Mouse (Mus musculus): ENCODE measurements around the gene Fxn.

The Fxn gene

DNA sequence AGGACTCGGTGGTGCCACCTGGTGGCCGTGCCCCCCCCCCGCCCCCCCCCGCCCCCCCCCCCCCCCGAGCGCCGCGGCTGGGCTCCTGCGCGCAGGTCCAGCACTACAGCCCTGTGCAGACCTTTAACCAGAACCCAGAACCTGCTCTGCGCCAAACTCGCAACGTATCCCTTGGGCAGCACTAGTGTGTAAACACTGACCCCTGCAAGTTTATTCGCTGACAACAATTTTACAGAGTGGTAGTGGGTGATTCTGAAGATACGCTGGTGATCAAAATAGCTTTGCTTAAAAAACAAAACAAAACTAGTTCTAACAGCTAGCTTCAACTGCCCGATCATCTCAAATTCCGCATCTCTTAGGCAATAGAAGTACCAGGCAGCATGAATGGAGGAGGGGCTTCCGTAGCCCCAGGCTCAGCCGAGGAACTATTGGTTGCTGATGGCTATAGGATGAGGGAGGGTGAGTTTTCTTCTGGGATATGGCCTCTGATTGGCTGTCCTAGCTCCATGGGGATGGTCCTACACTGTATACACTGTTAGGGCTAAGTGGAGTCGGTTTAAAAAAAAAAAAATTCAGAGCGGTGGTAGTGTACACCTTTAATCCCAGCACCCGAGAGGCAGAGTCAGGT lies at the start of gene Fxn:
Gene Fxn, minus strand, starts transcription at position 5 of the 628 bp plus-strand sequence.
- DNase-seq (ENCODE audit: low spot score in 2 of 2): no peak

DNA sequence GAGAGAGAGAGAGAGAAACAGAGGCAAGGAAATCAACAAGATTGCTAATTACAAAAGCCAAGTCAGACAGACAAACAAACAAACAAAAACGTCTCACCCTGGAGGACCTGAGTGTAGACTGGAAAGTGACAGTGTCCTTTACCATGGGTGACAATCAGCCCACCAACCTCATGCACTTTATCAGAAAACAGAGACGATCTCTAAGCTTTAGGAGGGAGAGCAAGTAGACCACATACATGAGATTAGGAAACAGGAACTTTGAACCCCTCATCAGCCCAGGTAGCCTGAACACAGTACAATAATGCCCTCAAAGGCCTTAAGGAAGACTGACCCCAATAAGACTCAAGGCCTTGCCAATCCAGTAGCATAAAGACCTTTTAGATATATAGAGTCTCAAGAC lies 47.5 kb upstream of the Fxn start:
- DNase-seq (ENCODE audit: low spot score in 2 of 2): no peak

DNA sequence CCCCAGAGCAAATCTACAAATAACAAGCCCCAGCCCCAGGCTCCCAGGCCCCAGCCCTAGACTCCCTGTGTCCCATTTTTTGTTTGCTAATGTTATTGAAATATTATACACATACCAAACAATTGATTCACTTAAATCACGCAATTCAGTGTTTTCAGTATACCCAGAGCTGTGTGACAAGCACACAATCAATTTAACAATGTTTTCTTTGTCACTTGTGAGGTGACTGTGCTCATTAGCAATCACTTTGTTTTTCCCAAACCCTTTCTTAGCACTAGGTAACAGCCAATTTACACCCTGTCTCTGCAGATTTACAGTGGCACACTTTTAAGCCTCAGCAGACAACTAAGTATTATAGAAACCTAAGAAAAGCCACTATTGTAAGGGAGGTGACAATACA lies 46.6 kb upstream of the Fxn start:
- DNase-seq (ENCODE audit: low spot score in 2 of 2): no peak

DNA sequence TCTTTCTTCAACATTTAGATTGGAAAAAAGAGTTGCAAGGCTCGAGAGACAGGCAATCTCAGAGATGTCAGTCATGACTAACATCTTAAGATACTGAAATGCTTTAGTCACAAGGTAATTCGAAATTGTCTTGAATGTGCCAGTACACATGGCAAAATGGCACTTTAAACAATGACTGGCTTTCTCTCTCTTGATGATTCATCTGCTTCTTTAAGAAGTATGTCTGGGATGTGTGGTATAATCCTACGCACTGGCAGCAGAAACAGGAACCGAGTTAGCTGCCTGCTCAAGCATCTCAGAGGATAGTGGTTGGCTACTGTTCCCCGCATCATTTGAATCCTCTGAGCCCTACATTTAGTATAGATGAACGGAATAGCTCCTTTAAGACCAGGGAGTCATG lies 45.3 kb upstream of the Fxn start:
- no peak for DNase-seq (ENCODE audit: low spot score in 2 of 2)

DNA sequence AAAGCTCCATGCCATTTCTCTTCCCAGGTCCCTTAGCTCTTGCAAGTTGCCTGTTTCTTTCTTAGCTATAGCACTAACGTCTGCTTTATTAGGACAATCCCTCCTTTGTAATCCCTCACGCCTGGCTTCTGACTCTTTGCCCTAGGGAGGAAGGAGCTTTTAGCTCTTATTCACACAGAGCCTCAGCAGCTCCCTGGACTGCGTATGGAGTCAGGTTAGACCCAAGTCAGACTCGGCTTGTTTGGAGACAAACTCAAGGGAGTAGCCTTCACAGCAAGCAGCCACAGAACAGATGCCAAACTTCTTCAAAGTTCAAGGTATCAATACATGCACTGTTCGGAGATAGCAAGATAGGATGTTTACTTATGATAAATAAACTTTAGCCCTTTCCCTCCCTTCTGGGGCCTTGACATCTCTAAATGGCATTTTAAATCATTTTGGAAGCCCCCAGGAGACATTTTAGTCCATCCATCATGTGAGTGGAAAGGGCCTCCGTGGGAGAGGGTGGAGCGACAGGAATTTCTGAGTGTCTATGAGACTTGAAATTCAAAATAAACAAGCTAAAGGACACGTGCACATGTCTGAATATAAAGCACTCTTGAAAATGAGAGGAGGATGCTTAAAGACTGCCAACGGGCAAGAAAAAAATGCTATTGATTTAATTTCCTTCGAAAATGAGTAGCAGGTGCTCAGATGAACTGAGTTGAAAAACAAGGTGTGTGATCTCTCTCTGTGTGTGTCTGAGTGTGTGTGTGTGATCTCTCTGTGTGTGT lies 43.6 kb upstream of the Fxn start:
- DNase-seq (ENCODE audit: low spot score in 2 of 2): no peak

DNA sequence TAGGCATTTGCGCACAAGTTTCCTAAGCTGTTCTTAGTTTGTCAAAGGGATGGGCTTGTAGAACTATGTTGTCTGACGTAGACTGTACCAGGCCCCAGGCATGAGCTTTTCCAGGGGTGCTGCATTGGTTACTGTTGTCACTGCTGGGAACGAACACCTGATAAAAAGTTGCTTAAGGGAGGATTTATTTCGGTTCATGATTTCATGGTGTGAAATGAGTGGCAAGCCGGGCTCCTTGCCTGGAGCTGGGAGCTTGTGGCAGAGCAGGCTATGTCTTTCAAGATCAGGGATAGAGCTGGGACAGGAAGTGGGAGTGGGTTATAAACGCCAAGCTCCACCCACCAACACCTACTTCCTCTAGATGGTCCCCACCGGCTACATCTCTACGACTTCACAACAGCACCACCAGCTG lies 41.5 kb upstream of the Fxn start:
- DNase-seq (ENCODE audit: low spot score in 2 of 2): no peak

DNA sequence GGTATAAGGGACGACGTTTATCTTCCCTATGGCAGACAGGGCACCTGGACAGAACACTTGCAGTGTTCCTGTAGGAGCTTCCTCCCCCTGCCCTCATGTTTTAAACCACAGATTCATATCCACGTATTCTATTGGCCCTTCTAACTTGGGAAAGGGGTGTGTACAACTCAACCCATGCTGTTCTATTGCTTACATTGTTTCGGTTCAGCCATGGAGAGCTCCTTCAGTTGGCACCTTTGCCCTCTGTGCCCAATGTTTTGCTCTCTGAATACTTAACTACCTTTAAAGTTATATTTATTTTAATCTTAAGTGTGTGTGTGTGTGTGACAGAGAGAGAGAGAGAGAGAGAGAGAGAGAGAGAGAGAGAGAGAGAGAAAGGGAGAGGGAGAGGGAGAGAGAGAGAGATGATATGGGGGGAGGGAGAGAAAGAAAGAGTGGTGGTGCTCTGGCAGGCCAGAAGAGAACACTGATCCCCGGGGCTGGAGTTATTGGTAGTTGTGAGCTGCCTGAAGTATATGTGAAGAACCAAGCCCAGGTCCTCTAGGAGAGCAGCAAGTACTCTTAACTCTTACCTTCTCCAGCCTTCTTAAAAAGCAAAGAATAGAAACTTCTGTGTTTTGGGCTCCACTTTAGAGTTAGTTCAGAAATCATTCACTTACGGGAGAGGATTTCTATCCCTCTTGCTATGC lies 41.0 kb upstream of the Fxn start:
- DNase-seq (ENCODE audit: low spot score in 2 of 2): no peak

DNA sequence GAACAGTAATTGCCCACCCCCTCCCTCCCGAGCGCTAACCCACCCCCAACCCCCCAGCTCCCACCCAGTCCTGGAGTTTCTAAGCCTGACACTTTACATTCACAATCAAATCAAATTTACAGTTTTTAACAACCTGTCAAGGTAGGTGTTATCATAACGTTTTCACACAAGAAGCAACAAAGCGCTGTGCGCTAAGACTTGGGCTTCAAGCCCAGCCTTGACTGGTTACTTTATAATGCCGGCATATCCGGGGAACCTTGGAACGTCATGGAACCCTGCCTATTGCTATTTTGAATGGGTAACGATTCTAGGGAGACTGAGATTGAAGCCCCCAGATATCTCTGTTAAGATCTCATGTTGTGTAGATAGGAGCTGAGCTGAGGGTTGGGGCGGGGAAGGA lies 37.8 kb upstream of the Fxn start:
- no peak for DNase-seq (ENCODE audit: low spot score in 2 of 2)

DNA sequence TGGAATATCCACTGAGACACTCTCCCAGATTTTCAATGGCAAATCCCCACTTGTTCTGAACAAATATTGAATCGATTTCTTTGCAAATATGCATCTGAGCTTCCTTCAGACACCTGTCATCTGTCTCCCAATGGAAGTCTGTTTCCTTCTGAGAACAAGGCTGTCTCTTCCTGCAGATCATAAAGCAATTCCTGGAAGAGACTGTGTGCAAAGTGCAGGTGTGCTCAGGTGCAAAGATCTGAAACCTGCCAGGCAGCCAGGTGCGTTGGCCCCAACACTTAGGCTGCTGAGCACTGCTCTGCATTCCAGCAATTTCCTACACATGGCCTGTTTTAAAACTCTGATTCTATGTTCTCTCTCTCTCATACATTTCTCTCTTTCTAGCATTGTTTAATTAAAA lies 37.3 kb upstream of the Fxn start:
- DNase-seq (ENCODE audit: low spot score in 2 of 2): no peak

DNA sequence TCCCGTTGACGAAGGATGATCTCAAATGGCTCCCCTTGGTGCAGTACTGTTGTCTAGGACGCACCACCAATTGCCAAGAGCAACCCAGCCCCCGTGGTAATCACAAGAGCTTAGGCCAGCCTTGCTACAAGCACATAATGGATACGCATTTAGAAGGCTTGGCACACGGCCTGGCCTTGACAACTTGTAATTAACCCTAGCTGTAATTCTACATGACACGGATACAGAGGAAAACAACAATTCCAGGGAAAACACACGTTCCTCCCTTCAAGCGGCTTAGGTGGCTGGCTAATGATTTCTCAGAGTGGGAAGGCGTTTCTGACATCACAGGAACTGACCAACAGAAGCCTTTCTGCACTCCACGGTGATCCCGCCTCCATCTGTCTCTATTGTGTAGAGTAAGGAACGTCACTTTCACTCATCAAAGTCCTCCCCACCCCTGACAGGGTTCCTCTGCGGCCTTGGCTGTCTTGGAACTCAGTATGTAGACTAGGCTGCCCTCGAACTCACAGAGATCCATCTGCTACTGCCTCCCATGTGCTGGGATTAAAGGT lies 36.7 kb upstream of the Fxn start:
- DNase-seq (ENCODE audit: low spot score in 2 of 2): peak; percentile 43 to 52

DNA sequence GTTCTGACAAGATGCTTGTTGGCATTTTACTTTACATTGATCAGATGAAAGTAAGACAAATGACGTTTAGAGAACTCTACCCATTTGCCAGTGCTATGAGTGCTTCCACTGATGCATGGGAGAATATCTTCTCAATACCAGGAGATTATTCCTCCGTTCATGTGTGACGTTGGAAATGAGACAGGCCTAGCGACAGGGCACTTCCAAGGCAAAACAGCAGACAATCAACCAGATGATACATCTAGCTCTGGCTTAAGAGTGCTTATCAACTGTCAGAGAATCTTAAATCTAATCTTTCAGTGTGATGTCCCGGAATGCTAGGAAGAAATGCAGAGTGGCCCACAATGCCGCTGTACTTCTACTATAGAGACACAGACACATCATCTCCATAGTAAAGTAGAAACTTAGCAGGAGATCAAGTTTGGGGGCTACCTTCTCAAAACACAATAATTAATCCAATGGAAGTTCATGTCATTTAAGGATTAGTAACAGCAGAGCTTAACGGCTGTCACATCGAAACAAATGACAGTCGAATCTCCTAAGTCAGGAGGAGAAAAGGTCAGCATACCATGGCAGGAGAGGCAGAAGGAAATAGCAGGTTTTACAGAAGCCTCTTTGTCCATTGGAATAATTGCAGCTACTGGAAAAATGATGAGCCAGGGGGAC lies 35.8 kb upstream of the Fxn start:
- no peak for DNase-seq (ENCODE audit: low spot score in 2 of 2)

DNA sequence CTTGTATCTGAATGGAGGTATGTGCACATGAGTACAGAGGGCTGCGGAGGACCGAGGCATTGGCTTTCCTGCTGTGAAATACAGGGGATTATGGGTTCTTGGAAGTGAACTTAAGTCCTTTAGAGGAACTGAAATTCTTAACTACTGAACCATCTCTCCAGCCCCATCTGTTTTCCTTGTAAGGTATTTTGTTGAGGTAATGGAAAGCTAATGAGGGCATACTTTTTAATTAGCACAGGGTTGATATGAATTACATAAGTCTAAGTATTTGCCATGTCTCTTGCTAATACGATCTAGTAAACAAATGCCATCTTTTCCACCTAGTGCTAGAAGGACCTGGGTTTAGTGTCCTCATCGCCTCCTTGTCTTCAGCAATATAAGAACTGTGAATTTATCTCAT lies 34.8 kb upstream of the Fxn start:
- DNase-seq (ENCODE audit: low spot score in 2 of 2): no peak

DNA sequence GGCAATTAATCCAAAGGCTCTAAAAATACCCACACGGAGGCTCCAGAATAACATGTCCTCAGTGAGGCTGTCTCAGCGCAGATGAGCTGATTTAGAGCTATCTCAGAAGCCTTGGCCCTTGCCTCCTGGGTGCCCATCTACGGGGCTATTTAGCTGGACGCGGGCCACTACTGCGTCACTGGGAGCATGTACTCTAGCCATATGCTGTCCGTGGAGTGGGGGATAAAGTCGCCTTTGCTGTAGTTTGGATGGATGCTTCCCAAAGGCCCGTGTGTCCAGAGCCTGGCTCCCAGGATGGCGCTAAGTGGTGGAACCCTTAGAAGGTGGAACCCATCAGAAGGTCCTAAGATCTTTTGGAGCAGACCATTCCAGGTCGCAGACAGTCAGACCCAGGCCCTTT lies 34.3 kb upstream of the Fxn start:
- DNase-seq (ENCODE audit: low spot score in 2 of 2): no peak

DNA sequence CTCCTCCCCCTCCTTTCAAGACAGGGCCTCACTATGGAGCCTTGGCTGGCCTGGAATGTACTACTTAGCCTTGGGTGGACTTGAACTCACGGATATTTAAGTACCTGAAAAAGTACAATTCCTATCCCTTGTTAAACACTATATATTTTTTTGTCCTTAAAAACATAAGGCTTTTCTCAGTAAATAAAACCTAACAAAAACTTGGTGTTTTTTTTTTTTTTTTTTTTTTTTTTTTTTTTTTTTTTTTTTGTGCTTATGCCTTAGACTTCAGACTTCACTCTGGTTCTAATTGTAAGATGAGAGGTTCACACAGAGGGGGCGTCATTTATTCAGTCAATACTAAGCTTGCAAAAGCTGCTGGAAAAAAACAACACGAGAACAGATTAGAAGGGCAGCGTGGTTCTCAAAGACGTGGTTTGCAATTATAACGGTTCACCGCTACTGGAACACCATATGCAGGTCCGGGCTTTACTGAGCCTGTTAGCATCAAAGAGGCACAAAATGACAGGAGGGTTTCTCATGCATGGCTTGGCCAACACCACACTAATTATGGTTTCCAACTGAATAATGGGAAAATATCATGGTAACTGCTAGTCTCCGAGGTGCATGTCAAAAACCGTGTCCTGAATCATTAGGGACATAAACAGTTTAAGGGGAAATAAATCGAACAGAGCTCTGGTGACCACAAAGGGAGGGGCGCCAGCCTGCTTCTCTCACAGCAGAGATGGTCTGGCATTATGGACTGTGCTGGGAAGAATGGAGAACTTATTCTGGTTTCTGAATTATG lies 32.3 kb upstream of the Fxn start:
- DNase-seq (ENCODE audit: low spot score in 2 of 2): no peak

DNA sequence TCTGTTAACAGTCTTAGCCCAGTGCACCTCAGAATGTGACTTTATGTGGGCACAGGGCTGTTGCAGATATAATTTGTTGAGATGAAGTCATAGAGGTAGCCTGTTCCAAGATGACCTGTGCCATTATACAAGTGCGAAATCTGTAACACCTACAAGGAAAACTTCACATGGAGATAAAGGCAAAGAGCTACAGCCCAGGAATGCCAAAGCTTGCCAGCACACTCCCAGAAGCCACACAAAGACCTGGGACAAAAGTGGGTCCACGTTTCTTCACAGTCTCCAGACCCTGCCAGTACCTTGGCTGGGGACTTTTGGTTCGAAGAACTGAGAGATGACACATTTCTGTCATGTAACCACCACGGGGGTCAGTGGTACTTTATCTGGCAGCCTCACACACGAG lies 31.6 kb upstream of the Fxn start:
- DNase-seq (ENCODE audit: low spot score in 2 of 2): no peak

DNA sequence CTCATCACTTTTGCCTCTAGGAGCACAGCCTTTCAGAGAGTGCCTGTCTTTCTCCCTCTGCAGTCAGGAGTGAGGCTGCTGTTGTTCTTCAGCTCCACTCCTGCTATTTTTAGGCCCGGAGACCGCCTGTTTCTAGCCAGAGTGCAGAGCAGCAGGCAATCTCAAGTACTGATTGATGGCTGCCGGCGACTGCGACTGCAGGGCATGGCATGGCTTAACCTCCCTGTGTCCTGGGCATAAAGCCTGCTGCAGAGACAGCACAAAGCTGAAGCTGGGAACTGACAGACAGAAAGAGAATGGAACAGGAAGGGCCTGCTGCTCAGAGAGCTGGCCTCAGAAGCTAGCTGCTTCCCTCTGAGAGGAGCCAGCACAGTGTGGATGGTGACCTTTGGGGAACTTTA lies 27.9 kb upstream of the Fxn start:
- DNase-seq (ENCODE audit: low spot score in 2 of 2): peak in 1 of 2 experiments; percentile 27

DNA sequence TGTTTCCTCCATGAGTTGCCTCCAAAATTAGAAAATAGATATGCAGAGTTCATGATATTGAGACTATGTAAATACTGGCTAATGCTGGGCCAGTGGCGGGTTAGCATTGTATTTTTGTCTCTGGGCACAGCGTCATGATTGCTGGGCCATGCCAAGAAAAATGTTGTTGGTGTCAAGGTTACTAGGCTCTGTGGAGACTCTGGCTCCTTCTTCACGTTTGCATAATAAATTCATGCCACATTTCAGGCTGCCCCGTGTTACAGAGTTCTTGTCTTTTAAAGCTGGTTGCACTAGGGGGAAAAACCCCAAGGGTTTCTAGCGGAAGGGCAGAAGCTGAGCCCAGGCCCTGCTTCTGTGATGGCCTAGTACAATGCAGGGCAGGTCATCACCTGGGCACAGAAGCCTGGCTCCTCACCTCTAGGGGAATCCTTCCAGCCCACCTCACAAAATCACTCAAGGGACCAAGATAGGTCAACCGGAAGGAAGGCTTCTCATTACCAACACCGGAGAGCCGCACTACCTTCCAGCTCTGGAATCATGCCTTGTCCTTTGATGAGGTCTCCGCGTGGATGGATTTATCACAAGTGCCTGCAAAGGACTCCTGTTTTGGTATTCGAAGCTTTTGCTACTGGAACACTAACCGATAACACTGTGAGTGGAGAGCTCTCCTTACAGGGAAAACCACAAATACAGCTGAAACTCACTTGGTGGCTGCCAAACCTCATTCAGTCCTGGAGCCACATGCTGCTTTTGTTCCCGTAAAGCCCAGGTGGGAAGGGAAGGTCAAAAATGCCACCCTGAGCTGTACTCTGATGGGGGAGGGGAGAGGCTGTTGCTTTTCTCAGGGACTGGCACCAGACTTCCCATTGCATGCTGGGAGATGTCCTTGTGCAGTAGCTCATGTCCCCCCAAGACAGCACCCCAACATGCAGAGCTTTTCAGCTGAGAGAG lies 27.1 kb upstream of the Fxn start:
- no peak for DNase-seq (ENCODE audit: low spot score in 2 of 2)

DNA sequence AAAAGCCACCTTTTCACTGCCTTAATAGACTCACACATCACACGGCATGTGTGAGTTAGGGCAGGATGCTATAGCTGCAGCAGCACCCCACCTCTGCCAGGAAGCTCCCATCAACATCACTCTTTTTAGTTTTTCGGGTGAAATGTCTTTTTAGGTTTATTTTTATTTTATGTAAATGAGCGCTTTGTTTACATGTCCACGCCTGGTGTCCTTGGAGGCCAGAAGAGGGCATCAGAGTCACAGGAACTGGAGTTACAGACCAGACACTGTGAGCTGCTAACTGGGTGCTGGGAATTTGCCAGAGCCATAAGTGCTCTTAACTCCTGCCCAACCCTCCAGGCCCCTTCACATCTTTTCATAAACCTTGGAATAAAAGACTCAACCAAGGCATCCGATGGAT lies 25.9 kb upstream of the Fxn start:
- no peak for DNase-seq (ENCODE audit: low spot score in 2 of 2)

DNA sequence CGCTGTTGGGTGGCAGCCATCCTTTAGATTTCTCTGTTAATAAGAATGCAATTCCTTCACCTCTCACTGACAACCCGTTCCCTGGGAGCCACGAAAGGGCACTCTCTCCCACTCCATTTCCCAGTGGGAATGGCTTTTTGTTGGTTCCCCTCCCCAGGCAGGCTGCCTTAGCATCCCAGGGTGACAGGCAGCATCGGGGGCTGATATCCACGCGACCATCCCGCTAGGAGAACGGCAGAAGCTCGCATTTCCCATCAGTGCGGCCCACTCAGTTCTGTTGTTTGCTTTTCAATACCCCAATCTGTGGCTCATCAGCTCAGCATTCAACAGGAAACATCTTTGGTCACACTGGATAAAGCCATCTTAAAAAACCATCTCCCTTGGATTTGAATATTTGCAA lies 21.8 kb upstream of the Fxn start:
- no peak for DNase-seq (ENCODE audit: low spot score in 2 of 2)

DNA sequence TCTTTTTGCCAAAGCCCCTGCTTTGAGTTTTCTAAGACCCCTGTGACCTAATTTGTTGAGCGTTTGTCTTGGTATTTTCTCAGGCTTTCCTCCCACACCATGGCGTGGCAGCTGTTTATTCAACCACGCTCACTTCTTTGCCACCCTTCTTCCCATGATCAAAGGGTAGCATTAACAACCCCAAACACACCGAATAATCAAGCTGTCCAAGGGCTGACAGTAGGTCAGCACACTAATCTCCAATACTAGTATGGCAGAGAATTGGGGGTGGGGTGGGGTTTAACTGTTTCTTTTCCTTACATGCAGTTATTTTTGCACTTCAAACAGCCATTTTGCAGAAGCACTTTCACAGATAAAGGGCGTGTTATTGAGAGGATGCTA lies 21.4 kb upstream of the Fxn start:
- DNase-seq (ENCODE audit: low spot score in 2 of 2): no peak
